Mouse (Mus musculus) cerebellum, postnatal 4 days (tissue): ENCODE results near the gene Atrn.

ENCODE experiments used
- DNase-seq, 2 experiments: peaks; one replicate each; pipeline ENCODE4 v3.0.0; 2022; ENCODE audit warnings: low spot score in 2 of 2, mixed read lengths in 1 of 2

Gene Atrn

DNA sequence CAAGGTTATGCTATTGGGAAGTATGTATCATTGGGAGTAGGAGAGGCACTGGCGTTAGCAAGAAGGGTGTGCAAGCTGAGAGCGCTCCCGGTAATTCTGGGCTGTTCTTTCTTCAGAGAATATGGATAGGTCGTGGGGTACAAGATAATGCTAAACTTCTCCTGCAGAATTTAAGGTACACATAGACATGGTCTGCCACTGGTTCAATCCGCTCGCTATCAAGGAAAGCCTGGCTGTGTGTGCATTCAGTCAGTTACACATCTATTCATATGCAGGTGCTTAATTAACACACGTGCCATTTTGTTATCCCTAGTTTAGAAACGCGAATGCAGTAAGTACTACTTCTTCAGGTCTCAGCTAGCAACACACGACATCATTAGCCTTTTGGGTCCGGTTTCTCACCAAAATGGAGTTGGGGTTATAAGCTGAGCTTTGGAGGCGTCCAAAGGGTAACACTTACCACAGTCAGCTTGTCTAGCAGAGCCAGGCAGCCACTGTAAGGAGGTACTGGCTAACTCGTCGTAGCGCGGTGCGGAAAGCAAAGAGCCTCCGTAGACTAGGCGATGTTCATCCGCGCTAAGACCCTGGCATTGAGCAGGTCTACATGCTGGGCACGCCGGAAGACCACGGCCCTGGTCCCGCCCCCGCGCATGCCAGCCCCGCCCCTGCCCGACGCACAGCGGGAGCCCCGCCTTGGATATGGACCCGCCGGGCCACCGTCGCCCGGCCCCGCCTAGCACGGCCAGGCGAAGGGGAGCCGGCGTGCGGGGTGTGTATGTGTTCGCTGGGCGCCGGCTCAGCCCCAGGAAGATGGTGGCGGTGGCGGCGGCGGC is at the start of gene Atrn, which contains the start of gene 4930402H24Rik:
Gene Atrn (plus strand): TSS at position 745 of the 833 bp plus-strand sequence.
Gene 4930402H24Rik (minus strand): TSS at position 656 of the 833 bp plus-strand sequence.
- peak; percentile 88 to 97 for DNase-seq

DNA sequence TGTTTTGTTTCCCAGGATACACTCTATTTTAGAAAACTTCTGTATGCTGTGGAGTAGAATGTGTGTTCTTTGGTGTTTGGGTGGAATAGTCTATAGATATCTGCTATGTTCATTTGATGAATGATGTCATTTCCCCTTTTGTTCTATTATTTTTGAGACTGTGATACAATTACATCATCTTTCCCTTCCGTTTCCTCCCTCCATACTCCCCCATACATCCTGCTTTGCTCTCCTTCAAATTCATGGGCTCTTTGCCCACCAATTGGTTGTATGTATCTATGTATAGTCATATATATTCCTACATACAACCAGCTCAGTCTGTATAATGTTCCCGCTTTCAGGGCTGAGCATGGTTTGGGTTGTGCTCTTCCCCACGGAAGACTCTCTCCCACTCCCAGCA is 44.2 kb upstream of the Atrn start:
- DNase-seq: no peak

DNA sequence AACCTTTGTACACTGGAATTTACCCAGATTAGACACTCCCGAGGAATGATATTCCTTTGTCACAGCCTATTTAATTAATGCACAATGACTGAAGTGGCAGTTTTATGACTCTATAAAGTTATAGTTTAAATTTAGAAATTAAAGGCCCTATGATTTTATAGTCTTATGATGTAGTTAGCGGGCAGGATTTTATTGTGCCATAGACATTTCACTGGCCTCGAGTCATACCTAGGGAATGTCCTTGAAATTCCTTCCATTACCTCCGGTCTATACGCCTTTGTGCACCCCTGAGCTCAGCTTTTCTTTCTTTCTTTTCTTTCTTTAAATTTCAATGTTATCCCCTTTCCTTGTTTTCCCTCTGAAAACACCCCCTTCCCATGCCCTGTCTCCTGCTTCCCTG is 35.4 kb upstream of the Atrn start:
- DNase-seq: no peak

DNA sequence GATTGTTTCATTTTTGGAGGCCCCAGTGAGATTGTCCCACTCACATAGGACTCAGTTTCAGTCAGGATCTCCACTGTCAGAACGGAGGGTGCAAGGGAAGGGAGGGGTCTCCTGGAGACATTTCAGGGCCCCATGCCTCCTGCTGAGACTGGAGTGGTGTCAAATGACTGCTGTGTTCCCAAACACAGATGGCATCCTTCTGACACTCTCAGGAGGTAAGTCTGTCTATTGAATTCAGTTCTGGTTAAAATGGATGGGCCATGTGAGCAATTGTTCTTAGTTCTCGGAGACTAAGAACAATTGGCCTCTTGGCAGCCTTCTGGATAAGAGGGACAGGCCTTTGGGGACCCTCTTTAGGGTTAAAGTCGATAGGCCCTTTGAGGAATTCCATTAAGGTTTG is 28.9 kb upstream of the Atrn start:
- no peak for DNase-seq

DNA sequence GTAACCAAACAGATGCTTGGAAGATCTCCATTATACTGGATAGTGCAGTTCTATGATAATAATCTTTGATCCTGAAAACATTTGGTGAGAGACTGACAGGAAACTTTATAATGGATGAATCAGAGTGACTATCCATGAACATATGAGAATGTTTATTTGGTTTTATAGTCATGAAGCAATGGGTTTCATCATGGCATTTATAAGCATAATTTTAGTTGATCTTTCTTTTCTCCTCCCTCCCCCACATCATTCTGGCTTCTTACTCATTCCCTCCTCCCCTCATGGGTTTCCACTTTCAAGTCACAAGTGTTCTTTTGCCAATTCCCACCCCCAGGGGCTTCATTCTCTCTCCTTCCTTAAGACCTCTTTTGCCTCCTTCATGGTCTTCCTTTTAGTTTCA is 19.3 kb upstream of the Atrn start:
- no peak for DNase-seq

DNA sequence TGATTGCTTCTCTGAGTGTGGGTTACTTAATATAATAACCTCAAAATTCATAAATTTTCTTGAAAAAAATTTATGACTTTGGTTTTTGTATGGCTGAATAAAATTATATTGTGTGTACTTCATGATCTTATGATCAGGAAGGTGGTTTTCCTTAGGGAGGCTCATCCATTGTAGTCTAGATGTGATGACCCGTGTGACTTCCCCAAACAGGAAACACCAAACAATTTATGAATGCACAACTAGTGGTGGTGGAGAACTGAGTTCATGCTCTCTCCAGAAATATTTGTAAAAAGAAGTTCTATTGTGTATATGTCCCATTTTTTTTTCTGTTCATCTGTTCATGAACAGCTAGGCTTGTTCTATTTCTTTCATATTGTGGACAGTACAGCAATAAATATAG is 18.8 kb upstream of the Atrn start:
- no peak for DNase-seq

DNA sequence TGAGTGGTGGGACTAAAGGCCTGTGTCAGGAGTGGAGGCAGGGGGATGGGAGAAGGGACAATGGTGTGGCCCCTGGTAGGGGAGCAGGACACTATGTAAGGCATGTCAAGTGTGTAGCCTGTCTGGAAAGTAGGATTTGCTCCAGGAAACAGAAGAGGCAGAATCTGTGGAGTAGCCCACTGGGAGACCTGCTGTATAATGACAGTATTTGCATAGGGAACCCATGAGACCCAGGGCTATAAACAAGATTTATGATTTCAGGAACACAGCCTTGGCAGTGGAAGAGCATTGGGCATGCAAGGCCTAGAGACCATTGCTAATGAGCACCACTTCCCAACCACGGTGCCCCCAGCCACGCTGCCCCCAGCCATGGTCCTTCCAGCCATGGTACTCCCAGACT is 9.4 kb upstream of the Atrn start:
- no peak for DNase-seq

DNA sequence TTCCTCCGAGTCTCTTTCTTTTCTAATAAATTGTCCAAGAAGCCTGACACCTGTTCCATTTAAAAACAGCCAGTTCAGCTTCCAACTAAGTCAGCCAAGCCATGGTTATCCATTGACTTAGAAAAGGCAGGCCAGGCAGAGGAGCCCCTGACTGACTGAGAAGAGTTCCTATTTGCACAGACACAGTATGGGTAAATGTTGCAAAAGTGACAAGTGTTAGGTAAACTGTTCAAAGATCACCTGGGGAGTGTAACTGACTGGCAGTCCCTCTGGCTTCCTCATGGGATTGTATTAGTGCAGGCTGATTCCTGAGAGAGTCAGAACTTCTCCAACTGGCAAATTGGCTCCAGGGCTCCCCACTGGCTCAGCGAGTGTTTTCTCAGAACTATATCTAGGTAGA is 8.4 kb upstream of the Atrn start:
- DNase-seq: no peak

DNA sequence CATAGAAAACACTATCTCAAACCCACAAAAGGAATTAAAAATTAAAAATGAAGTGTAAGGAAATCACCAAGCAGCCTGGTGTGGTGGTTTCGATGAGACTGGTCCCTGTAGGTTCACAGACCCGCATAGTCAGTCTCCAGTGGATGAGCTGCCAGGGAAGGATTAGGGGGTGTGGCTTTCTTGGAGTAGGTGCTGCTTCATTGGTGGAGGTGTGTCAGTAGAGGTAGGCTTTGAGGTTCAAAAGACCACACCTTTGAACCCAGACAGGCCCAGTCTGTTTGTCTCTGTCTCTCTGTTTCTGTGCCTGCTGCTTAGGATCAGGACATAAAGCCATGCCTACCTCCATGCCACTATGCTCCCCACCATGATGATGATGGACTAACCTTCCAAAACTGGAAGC is 7.5 kb upstream of the Atrn start:
- no peak for DNase-seq

DNA sequence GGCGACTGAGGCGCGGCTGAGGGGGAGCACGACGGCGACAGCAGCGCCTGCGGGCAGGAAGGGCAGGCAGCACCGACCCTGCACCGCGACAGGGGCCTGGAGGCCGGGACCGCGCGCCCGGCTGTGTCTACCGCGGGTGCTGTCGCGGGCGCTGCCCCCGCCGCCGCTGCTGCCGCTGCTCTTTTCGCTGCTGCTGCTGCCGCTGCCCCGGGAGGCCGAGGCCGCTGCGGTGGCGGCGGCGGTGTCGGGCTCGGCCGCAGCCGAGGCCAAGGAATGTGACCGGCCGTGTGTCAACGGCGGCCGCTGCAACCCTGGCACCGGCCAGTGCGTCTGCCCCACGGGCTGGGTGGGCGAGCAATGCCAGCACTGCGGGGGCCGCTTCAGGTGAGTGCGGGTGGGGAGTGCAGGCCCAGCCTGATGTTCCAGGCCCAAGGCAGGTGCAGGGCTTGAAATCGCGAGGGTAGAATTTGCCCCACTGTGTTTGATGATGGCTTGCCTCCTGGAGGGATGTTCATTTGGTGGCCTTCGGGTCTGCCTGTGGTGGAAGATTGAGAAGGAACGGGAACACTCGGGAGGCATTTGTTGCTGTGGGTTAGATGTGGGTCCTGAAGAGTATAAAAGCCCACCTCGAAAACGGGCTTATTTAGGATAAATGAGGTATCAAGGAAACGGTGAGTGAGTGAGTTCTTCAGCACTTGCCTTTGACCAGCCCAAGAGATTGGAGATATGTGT is 455 bp downstream of the Atrn start:
- DNase-seq: no peak

DNA sequence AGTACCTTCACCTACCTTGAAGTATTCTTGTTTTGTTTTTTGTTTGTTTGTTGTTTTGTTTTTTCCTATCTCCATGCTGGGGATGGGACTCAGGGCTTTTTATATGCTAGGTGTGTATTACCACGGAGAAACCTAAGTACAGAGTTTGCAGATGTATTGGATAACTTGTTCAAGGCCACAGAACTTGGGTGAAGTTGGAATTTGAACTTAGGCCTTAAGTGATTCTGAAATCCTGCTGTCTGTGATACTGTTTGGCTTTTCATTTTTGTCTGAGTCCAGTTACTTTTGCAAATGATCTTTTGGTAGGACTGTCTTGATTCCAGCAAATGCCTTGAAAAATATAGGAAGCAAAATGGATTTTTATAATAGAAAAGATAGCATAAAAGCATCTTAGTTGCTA is 5.4 kb downstream of the Atrn start:
- DNase-seq: no peak

DNA sequence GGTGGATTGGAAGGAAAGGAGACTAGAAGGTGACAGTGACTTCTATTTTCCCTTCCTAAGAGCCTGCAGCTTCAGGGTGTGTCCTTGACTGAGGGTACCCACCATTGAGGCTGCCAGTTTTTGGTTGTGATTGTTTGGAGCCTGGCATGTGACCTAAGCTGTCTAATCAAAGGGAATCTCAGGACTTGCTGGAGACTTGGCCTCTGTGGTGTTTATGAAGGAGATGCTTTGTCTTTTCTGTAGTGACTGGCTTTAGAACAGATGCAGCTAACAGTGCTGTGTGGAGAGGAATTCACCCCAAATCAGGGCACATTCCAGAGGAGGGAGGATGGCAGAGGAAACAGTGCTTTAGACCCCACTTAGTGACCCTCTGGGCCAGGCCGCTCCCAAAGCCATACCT is 8.6 kb downstream of the Atrn start:
- DNase-seq: no peak

DNA sequence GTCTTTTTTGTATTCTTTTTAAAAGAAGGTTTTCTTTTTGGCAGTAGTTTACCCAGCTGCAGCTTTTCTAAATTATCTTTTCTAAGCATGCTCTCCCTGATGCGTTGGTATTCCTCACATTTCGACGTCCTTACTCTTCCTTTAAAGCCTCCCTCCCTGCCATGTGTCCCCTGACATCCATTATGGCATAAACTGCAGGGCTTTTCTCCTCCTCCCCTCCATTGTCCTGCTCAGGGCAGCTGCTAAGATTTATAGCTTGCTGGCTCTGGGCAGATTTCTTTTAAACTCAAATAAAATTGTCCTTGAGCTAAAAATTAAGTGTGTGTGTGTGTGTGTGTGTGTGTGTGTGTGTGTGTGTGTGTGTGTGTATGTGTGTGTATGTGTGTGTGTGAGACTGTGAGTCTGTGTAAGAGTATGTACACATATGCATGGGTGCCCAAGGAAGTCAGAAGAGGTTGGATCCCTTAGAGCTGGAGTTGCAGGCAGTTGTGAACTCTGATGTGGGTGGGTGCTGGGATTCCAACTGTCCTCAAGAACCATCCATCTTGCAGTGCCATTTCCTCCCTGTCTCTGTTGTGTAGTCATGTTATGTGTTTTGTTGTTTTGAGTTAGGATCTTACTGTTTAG is 10.3 kb downstream of the Atrn start:
- DNase-seq: no peak

DNA sequence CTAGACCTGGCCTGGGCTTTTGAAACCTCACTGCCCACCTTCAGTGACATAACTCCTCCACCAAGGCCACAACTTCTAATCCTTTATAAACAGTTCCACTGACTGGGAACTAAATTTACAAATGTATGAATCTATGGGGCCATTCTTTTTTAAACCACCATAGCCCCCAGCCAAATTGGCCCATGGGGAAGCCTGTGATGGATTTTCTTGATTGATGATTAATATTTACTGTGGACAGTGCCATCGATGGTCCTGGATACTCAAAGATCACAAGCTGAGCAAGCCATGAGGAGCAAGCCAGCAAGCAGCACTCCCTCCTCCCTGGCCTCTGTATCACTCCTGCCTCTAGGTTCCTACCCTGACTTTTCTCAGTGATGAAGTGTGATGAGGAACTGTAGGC is 11.4 kb downstream of the Atrn start:
- no peak for DNase-seq

DNA sequence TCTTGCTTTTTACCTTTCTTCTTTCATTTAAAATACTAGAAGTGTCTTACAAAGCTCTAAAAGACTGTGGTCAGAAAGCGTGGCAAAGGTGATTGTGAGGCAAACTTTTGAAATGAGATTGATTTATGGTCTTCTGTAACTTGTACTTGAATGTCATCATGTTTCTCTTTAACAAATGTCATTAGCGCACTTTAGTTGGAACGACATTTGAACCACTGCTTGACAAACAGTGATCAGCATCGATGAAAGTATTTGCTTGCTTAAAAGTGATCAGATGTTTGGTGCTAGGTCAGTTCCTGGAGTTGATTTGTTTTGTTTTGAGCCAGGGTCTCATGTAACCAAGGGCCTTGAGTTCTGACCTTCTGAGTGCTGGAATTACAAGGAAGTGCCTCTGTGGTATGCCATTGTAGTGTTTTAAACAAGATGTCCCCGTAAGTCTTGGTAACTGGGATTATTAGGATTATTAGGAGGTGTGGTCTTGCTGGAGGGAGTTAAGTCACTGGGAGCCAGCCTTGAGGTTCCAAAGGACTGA is 12.8 kb downstream of the Atrn start:
- DNase-seq: no peak

DNA sequence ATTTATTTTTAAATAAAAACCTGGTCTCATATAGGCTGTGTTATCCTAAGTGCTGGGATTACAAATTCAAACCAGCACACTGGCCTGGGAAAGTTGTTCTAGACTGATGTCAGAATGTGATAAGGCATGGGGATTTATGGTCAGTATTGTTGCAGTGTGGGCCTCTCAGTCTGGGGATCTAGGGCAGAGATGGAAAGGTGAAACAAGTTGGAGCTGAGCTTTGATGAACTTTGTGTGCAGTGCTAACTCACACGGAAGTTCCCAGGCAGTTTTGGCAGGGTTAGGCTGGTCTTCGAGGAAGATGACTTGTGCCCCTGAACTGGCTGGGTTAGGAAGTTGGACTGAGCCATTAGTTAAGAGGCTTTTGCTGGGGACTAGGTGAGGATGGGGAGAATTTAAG is 18.7 kb downstream of the Atrn start:
- no peak for DNase-seq

DNA sequence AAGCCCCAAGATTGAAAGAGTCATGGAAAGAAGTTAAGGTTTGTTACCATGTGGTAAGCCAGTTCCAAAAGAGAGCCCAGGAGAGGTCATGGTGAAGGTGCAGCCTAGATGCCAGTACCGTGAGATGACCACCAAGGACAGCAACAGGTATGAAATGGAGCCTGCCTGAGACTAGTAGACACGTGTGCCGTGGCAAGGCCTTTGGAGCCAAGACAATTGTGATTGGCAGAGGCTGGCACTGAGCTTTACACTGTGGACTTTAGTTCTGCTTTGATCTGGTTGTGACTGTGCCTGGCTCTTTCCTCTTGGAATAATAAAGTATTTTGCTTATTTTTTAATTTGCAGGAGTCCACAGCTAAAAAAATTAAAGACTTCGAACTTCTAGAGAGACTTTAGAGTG is 21.7 kb downstream of the Atrn start:
- DNase-seq: no peak

DNA sequence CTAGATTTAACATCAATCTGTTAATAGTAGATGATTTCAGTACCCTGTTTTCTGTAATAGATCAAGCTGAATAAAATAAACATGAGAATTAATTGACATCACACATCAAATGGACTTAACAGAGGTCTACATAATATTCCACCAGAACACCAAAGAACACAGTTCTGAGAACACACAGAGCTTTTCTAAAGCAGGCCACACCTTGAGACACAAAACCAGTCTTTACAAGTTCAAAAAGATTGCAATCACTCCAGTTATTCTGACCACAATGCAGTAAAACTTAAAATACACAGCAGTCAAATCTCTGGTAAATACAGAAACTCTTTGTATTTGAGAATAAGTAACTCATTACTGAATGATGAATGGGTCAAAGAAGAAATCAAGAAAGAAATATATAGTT is 22.2 kb downstream of the Atrn start:
- DNase-seq: no peak

DNA sequence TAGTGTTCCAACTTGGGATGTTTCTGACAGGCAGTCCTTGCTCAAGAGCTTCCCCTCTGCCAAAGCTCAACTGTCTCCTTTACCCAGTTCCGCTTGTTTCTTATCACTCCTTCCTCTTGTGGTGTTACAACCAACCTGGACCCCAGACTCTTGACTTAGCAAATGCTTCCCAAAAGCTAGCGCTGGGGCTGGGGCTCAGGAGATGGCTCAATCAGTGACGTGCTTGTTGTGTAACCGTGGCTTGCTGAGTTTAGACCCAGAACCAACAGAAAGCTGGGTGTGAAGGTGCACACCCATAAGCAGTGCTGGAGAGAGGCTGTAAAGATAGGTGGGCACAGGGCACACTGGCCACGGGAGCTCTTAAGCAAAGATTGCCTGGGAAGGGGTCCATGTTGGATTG is 23.7 kb downstream of the Atrn start:
- DNase-seq: no peak

DNA sequence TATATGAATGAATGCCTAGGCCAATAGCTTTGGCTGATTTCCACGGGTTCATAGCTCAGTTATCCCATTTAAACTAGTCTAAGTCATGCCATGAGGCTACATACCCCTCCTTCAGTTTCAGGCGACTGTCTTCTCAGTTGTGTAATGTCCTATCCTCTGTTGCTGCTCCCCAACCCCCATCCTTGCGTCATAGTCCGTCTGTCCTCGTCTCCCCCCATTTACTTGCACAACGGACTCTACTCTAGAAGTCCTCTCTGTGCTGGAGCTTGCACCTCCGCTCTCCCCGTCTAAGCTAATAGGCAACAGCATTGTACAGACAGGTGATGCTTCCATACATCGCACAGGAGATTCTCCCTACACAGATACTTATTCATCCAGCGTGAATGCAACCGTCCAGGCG is 26.6 kb downstream of the Atrn start:
- DNase-seq: no peak

DNA sequence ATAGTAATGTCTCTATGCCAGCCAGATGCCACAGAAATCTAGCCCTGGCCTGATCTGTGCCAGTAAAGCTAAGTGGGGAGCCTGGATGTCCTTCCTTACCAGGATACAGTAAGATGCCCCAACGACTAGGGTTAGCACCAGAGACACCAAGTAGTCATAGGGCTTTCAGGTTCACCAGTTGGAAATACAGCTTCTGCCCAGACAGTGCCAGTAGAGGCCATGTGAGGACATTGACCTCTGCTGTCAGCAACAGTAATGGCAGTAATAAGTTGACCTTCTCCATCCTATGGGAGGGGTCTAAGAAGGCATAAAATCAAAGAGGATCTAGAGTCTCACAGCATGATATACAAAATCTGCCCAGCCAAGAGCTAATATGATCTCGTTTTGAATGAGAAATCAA is 43.5 kb downstream of the Atrn start:
- DNase-seq: no peak

DNA sequence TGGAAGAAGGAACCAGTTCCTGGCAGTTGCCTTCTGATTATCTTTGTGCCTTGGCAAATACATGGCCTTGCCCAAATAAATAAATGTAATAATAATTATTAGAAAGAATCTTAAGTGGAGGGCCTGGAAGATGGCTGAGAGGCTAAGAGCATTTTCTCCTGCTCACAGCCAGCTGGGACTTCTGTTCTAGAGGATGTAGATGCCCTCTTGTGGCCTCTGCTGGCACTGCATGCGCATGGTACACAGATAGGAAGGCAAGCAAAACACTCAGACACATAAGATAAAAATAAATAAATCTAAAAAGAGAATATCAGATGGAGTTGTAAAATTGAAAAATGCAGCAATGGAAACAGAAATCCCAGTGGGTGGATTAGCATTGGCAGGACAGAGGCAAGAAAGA is 44.3 kb downstream of the Atrn start:
- peak; percentile 86 to 87 for DNase-seq

DNA sequence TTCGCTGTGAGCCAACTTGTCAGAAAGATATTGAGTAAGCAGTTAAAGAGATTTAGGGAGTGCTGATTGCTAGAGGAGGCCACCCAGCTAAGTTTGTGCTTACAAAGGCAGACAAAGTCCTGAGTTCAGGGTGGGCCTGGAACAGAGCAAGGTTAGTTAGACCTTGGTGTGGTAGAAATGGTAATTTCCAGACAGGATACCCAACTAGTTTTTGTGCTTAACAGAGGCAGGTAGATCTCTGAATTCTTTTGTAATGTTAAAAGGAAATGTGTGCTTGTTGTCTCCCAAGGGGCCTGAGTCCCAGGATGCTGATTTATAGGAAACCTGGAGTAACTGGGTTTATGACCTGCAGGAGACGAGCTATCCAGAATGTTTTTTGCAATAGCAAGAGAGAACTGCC is 52.6 kb downstream of the Atrn start:
- no peak for DNase-seq
